Mouse (Mus musculus): ENCODE measurements around the gene Adra2b. TPM values are rescaled to one million over a fixed set of nuclear protein-coding genes. Genes with fewer than 3 reads are reported as not detected.

The Adra2b gene
- polyA plus RNA-seq, 1 experiment from 2014 or later, result 0.30 TPM

DNA sequence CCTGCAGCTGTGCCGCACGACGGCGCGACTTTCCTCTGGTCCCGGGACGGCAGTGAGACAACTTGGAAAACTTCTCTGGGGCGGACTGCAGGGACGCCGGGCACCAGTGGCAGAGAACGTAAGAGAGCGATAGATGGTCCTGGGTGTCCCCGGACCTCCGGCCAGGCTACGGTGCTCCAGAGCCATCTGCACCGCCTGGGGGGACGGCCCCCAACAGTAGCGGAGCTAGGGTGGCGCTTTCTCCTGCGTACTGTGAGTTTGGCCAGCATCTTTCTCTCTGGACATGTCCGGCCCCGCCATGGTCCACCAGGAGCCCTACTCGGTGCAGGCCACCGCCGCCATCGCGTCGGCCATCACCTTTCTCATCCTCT, 259 bp downstream of the Adra2b start:
- H3K9ac ChIP-seq (ENCODE audit: low read length), result peak overlapping the region; percentile 13; the same call in 1 of the 2 replicates
- H3K27me3 ChIP-seq (ENCODE audit: control insufficient read depth, insufficient read depth, low read depth, low read length), result peaks cover 42% of the 10 kb centered on the region
- no peaks in the 10 kb centered on the region for H3K9me3 ChIP-seq (ENCODE audit: control insufficient read depth, low read length)
- H3K4me1 ChIP-seq (replicated peaks; ENCODE audit: control insufficient read depth, insufficient read depth, low read length), result peaks cover 10% of the 10 kb centered on the region
- peak overlapping the region; percentile 42 for H3K4me3 ChIP-seq (ENCODE audit: low read length)
- H3K27ac ChIP-seq (ENCODE audit: low read length), result no peak overlapping the region
- WGBS, result under 1% methylated on average over 28 of the region's 28 CpGs
- no peaks in the 10 kb centered on the region for H3K36me3 ChIP-seq (ENCODE audit: control insufficient read depth, insufficient read depth, low read length)
- peak; percentile 13; the same call in 1 of the 2 replicates for ATAC-seq (ENCODE audit: low read depth)
- peak overlapping the region; percentile 70 for H3K4me2 ChIP-seq (ENCODE audit: low read depth, low read length)

GRCm38 (mm10) chr2:127363696-127364095, 688 bp downstream of the Adra2b start:
- H3K27ac ChIP-seq (ENCODE audit: low read length), result no peak overlapping the region
- H3K9me3 ChIP-seq (ENCODE audit: control insufficient read depth, low read length), result no peaks in the 10 kb centered on the region
- ATAC-seq (ENCODE audit: low read depth), result no peak
- no peak overlapping the region for H3K9ac ChIP-seq (ENCODE audit: low read length)
- H3K27me3 ChIP-seq (ENCODE audit: control insufficient read depth, insufficient read depth, low read depth, low read length), result peaks cover 42% of the 10 kb centered on the region
- no peaks in the 10 kb centered on the region for H3K36me3 ChIP-seq (ENCODE audit: control insufficient read depth, insufficient read depth, low read length)
- peaks cover 10% of the 10 kb centered on the region for H3K4me1 ChIP-seq (replicated peaks; ENCODE audit: control insufficient read depth, insufficient read depth, low read length)
- H3K4me2 ChIP-seq (ENCODE audit: low read depth, low read length), result peak overlapping the region; percentile 70; the same call in 1 of the 2 replicates
- peak overlapping the region; percentile 42 for H3K4me3 ChIP-seq (ENCODE audit: low read length)
- 4% methylated on average over 20 of the region's 20 CpGs for WGBS

- H3K4me2 ChIP-seq (ENCODE audit: low read depth, low read length), result no peak overlapping the region
- WGBS, result 5% methylated on average over 8 of the region's 8 CpGs
Measured at GRCm38 (mm10) chr2:127364452-127364851, 1.4 kb downstream of the Adra2b start.

GRCm38 (mm10) chr2:127367126-127367820, 4.3 kb downstream of the Adra2b start:
- Histone ChIP-seq H3K9me3 (ENCODE audit: control insufficient read depth, low read length) (no peaks in the 10 kb centered on the region), H3K27me3 (ENCODE audit: control insufficient read depth, insufficient read depth, low read depth, low read length) (peaks cover 35% of the 10 kb centered on the region), H3K36me3 (ENCODE audit: control insufficient read depth, insufficient read depth, low read length) (no peaks in the 10 kb centered on the region), H3K27ac (ENCODE audit: low read length) (no peak overlapping the region), H3K4me3 (ENCODE audit: low read length) (no peak overlapping the region), H3K9ac (ENCODE audit: low read length) (no peak overlapping the region), H3K4me1 (replicated peaks; ENCODE audit: control insufficient read depth, insufficient read depth, low read length) (peaks cover 10% of the 10 kb centered on the region), H3K4me2 (ENCODE audit: low read depth, low read length) (no peak overlapping the region)
- 21% methylated on average over 10 of the region's 10 CpGs for WGBS
- ATAC-seq (ENCODE audit: low read depth), result no peak

More at GRCm38 (mm10) chr2:127364452-127364851, 1.4 kb downstream of the Adra2b start:
- Histone ChIP-seq H3K9me3 (ENCODE audit: control insufficient read depth, low read length) (no peaks in the 10 kb centered on the region), H3K9ac (ENCODE audit: low read length) (no peak overlapping the region), H3K27ac (ENCODE audit: low read length) (no peak overlapping the region), H3K36me3 (ENCODE audit: control insufficient read depth, insufficient read depth, low read length) (no peaks in the 10 kb centered on the region), H3K4me3 (ENCODE audit: low read length) (no peak overlapping the region), H3K27me3 (ENCODE audit: control insufficient read depth, insufficient read depth, low read depth, low read length) (peaks cover 42% of the 10 kb centered on the region), H3K4me1 (replicated peaks; ENCODE audit: control insufficient read depth, insufficient read depth, low read length) (peaks cover 10% of the 10 kb centered on the region)
- ATAC-seq (ENCODE audit: low read depth), result no peak

- Histone ChIP-seq H3K4me2 (ENCODE audit: low read depth, low read length) (no peak overlapping the region), H3K4me1 (replicated peaks; ENCODE audit: control insufficient read depth, insufficient read depth, low read length) (no peaks in the 10 kb centered on the region; the same call in 1 of the 2 replicates), H3K9me3 (ENCODE audit: control insufficient read depth, low read length) (no peaks in the 10 kb centered on the region), H3K36me3 (ENCODE audit: control insufficient read depth, insufficient read depth, low read length) (no peaks in the 10 kb centered on the region), H3K4me3 (ENCODE audit: low read length) (no peak overlapping the region), H3K27me3 (ENCODE audit: control insufficient read depth, insufficient read depth, low read depth, low read length) (peaks cover 11% of the 10 kb centered on the region), H3K27ac (ENCODE audit: low read length) (no peak overlapping the region), H3K9ac (ENCODE audit: low read length) (no peak overlapping the region)
- ATAC-seq (ENCODE audit: low read depth), result no peak
- 44% methylated on average over 5 of the region's 5 CpGs for WGBS
Measured at GRCm38 (mm10) chr2:127369703-127370376, 6.8 kb downstream of the Adra2b start.

GRCm38 (mm10) chr2:127370561-127371483, 7.8 kb downstream of the Adra2b start:
- ATAC-seq (ENCODE audit: low read depth), result 0 out of 2 replicates have a peak, but pooled peaks have one; percentile 21
- Histone ChIP-seq H3K4me3 (ENCODE audit: low read length) (no peak overlapping the region), H3K9ac (ENCODE audit: low read length) (no peak overlapping the region), H3K4me2 (ENCODE audit: low read depth, low read length) (no peak overlapping the region), H3K36me3 (ENCODE audit: control insufficient read depth, insufficient read depth, low read length) (no peaks in the 10 kb centered on the region), H3K27ac (ENCODE audit: low read length) (no peak overlapping the region), H3K4me1 (replicated peaks; ENCODE audit: control insufficient read depth, insufficient read depth, low read length) (no peaks in the 10 kb centered on the region; the same call in 1 of the 2 replicates), H3K27me3 (ENCODE audit: control insufficient read depth, insufficient read depth, low read depth, low read length) (peaks cover 2% of the 10 kb centered on the region; the same call in 1 of the 2 replicates), H3K9me3 (ENCODE audit: control insufficient read depth, low read length) (no peaks in the 10 kb centered on the region)
- WGBS, result 22% methylated on average over 9 of the region's 9 CpGs

- H3K9ac ChIP-seq (ENCODE audit: low read length), result no peak overlapping the region
- ATAC-seq (ENCODE audit: low read depth), result no peak
- H3K4me1 ChIP-seq (replicated peaks; ENCODE audit: control insufficient read depth, insufficient read depth, low read length), result no peaks in the 10 kb centered on the region; the same call in 1 of the 2 replicates
- no peaks in the 10 kb centered on the region for H3K36me3 ChIP-seq (ENCODE audit: control insufficient read depth, insufficient read depth, low read length)
- H3K27ac ChIP-seq (ENCODE audit: low read length), result no peak overlapping the region
- H3K4me3 ChIP-seq (ENCODE audit: low read length), result no peak overlapping the region
- no peaks in the 10 kb centered on the region for H3K9me3 ChIP-seq (ENCODE audit: control insufficient read depth, low read length)
- 80% methylated on average over 1 of the region's 1 CpGs for WGBS
- no peaks in the 10 kb centered on the region for H3K27me3 ChIP-seq (ENCODE audit: control insufficient read depth, insufficient read depth, low read depth, low read length)
- H3K4me2 ChIP-seq (ENCODE audit: low read depth, low read length), result no peak overlapping the region
Measured at GRCm38 (mm10) chr2:127371484-127371861, 8.5 kb downstream of the Adra2b start.

DNA sequence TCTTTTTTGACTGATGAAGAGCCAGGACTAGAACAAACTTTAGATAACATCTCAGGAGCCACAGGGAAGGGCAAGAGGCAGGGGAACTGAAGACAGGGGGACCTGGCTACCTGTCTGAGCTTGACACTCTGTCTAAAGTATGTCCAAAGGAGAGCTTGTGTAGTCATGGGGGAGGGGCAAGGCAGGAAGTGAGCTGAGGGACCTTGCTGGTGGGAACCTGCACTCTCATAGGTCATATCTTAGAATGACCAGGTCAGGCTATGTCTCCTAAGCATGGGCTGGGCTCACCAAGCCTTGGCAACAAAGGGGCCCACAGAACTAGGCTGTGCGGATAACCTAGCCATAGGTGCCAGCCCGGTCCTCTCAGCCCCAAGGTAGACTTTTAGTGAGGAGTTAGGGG, 9.1 kb downstream of the Adra2b start:
- H3K9ac ChIP-seq (ENCODE audit: low read length), result no peak overlapping the region
- H3K4me3 ChIP-seq (ENCODE audit: low read length), result no peak overlapping the region
- no peaks in the 10 kb centered on the region for H3K27me3 ChIP-seq (ENCODE audit: control insufficient read depth, insufficient read depth, low read depth, low read length)
- 80% methylated on average over 2 of the region's 2 CpGs for WGBS
- no peak overlapping the region for H3K4me2 ChIP-seq (ENCODE audit: low read depth, low read length)
- no peaks in the 10 kb centered on the region for H3K9me3 ChIP-seq (ENCODE audit: control insufficient read depth, low read length)
- H3K4me1 ChIP-seq (replicated peaks; ENCODE audit: control insufficient read depth, insufficient read depth, low read length), result no peaks in the 10 kb centered on the region; the same call in 1 of the 2 replicates
- no peaks in the 10 kb centered on the region for H3K36me3 ChIP-seq (ENCODE audit: control insufficient read depth, insufficient read depth, low read length)
- H3K27ac ChIP-seq (ENCODE audit: low read length), result no peak overlapping the region
- no peak for ATAC-seq (ENCODE audit: low read depth)

DNA sequence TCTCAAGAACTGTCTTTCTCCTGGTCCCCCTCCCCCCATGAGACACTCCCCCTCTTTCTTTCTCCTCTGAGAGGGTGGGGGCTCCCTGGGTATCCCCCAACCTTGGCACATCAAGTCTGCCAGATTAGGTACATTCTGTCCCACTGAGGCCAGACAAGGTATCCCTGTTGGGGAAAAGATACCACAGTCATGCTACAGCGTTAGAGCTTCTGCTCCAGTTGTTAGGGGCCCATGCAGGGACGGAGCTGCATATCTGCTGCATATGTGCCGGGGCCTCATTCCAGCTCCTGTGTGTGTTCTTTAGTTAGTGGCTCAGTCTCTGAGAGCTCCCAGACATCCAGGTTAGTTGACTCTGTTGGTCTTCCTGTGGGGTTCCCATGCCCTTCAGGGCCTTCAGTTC, 11.1 kb downstream of the Adra2b start:
- H3K4me1 ChIP-seq (replicated peaks; ENCODE audit: control insufficient read depth, insufficient read depth, low read length), result no peaks in the 10 kb centered on the region; the same call in 1 of the 2 replicates
- no peaks in the 10 kb centered on the region for H3K9me3 ChIP-seq (ENCODE audit: control insufficient read depth, low read length)
- H3K27ac ChIP-seq (ENCODE audit: low read length), result no peak overlapping the region
- WGBS, result 90% methylated on average over 3 of the region's 3 CpGs
- no peaks in the 10 kb centered on the region for H3K36me3 ChIP-seq (ENCODE audit: control insufficient read depth, insufficient read depth, low read length)
- H3K27me3 ChIP-seq (ENCODE audit: control insufficient read depth, insufficient read depth, low read depth, low read length), result no peaks in the 10 kb centered on the region
- no peak overlapping the region for H3K4me3 ChIP-seq (ENCODE audit: low read length)
- no peak overlapping the region for H3K9ac ChIP-seq (ENCODE audit: low read length)
- no peak for ATAC-seq (ENCODE audit: low read depth)
- H3K4me2 ChIP-seq (ENCODE audit: low read depth, low read length), result no peak overlapping the region

All from lung, embryonic 16.5 days (tissue).